Mouse (Mus musculus): ENCODE measurements around the gene Pde2a.

GRCm38 (mm10) chr7:101547651-101548050 is 126.2 kb downstream of the Pde2a start:
- TF ChIP-seq CTCF (IDR thresholded peaks at IDR 0.05 in 2 of 3, conservative IDR thresholded peaks at IDR 0.05 in 1 of 3; ENCODE audit: control insufficient read depth in 1 of 3, insufficient read depth in 1 of 3, low read depth in 2 of 3, low read length in 3 of 3, poor library complexity in 1 of 3, severe bottlenecking in 1 of 3), result no peak
- no peak for TF ChIP-seq USF1 (IDR thresholded peaks at IDR 0.05; ENCODE audit: low read depth, low read length)
- no peak for TF ChIP-seq RCOR1 (IDR thresholded peaks at IDR 0.05; ENCODE audit: low read depth, low read length)
- no peak for TF ChIP-seq TBP (IDR thresholded peaks at IDR 0.05; ENCODE audit: low read depth, low read length)

Data from MEL (cell line).